Comparison of ENCODE assay signal across 28 mouse cellular contexts in genomic region chr3:88473571-88473970, GRCm38 (mm10). TPM values are rescaled to one million over a fixed set of nuclear protein-coding genes. Genes with fewer than 3 reads are reported as not detected.
DNase-seq lines count a peak whose midpoint lies in the region; ATAC-seq lines count a peak whose summit lies in the region.
"Had no signal": no experiment of that assay in that cellular context is flagged by ENCODE, and none has a peak within 500 bp of the region (broad histone marks: within the 10 kb centered on the region; RNA-seq: fewer than 3 reads in every experiment).

No protein-coding gene starts in this region.

- H3K4me2 ChIP-seq in forebrain, embryonic 12.5 days, result no peak overlapping the region
- H3K4me2 ChIP-seq in limb, embryonic 11.5 days (ENCODE audit: low read depth, severe bottlenecking), result no peak overlapping the region
- H3K4me2 ChIP-seq in embryonic facial prominence, embryonic 14.5 days (ENCODE audit: low read depth, low read length), result no peak overlapping the region
- H3K4me2 ChIP-seq: forebrain, embryonic 13.5 days; heart, embryonic 13.5 days; neural tube, embryonic 15.5 days had no signal

- ATAC-seq in forebrain, embryonic 12.5 days (ENCODE audit: low FRiP score), result no peak
- ATAC-seq in limb, embryonic 11.5 days (ENCODE audit: insufficient number of reproducible peaks, low FRiP score, low TSS enrichment, low read depth), result no peak
- no peak for ATAC-seq in embryonic facial prominence, embryonic 14.5 days (ENCODE audit: low read depth)
- ATAC-seq: intestine, embryonic 16.5 days; Patski had no signal

- DNase-seq in forebrain, embryonic 10.5 days (ENCODE audit: extremely low spot score, low spot score), result no peak
- DNase-seq in limb, embryonic 11.5 days (ENCODE audit: low spot score), result no peak
- no peak for DNase-seq in limb, embryonic 10.5 days (ENCODE audit: low spot score)
- DNase-seq in embryonic facial prominence, embryonic 14.5 days (ENCODE audit: low spot score), result no peak
- no peak for DNase-seq in layer of hippocampus, postnatal 36 days
- DNase-seq in frontal cortex, postnatal 14 days (ENCODE audit: low spot score in 2 of 2), result no peak
- DNase-seq in adrenal gland, adult 18-20 months (ENCODE audit: low spot score in 2 of 2), result no peak
- DNase-seq: adrenal gland, postnatal 25 days; cerebellum, adult 11-12 months; cerebellum, adult 9-11 months; gastrocnemius, adult 2 months; kidney, adult 9 months; layer of hippocampus, adult 9-11 months; liver; lung, adult 2 months; right cerebral cortex, postnatal 25 days; spleen, adult 18-20 months; thymus, adult 2 months; thymus, postnatal 36 days had no signal

- 100% methylated on average over 1 of the region's 1 CpGs for WGBS in forebrain, embryonic 10.5 days
- WGBS in forebrain, embryonic 12.5 days, result 89% methylated on average over 1 of the region's 1 CpGs
- 90% methylated on average over 1 of the region's 1 CpGs for WGBS in limb, embryonic 11.5 days
- 86% methylated on average over 1 of the region's 1 CpGs for WGBS in limb, embryonic 10.5 days
- 100% methylated on average over 1 of the region's 1 CpGs for WGBS in embryonic facial prominence, embryonic 14.5 days

- no peaks in the 10 kb centered on the region; the same call in 1 of the 2 replicates for H3K9me3 ChIP-seq in forebrain, embryonic 10.5 days
- H3K9me3 ChIP-seq in forebrain, embryonic 12.5 days, result no peaks in the 10 kb centered on the region
- H3K9me3 ChIP-seq in limb, embryonic 11.5 days (ENCODE audit: control insufficient read depth, low read length), result no peaks in the 10 kb centered on the region
- H3K9me3 ChIP-seq in limb, embryonic 10.5 days (replicated peaks), result no peaks in the 10 kb centered on the region
- H3K9me3 ChIP-seq in embryonic facial prominence, embryonic 14.5 days (ENCODE audit: control insufficient read depth, low read length), result no peaks in the 10 kb centered on the region
- H3K9me3 ChIP-seq: forebrain, embryonic 13.5 days; heart, embryonic 13.5 days; neural tube, embryonic 15.5 days had no signal

- peaks cover 16% of the 10 kb centered on the region for H3K4me1 ChIP-seq in forebrain, embryonic 10.5 days
- H3K4me1 ChIP-seq in forebrain, embryonic 12.5 days, result peaks cover 10% of the 10 kb centered on the region
- no peaks in the 10 kb centered on the region for H3K4me1 ChIP-seq in limb, embryonic 11.5 days (ENCODE audit: control insufficient read depth, insufficient read depth, low read length)
- peaks cover 12% of the 10 kb centered on the region; the same call in 1 of the 2 replicates for H3K4me1 ChIP-seq in limb, embryonic 10.5 days
- H3K4me1 ChIP-seq in embryonic facial prominence, embryonic 14.5 days (ENCODE audit: control insufficient read depth, insufficient read depth, low read length), result no peaks in the 10 kb centered on the region; the same call in 1 of the 2 replicates
- H3K4me1 ChIP-seq: neural tube, embryonic 15.5 days had no signal

- no peak overlapping the region for H3K4me3 ChIP-seq in forebrain, embryonic 10.5 days
- no peak overlapping the region for H3K4me3 ChIP-seq in forebrain, embryonic 12.5 days (replicated peaks)
- H3K4me3 ChIP-seq in limb, embryonic 11.5 days (ENCODE audit: low read depth, low read length), result no peak overlapping the region
- no peak overlapping the region for H3K4me3 ChIP-seq in limb, embryonic 10.5 days
- no peak overlapping the region for H3K4me3 ChIP-seq in embryonic facial prominence, embryonic 14.5 days (ENCODE audit: low read depth, low read length)
- H3K4me3 ChIP-seq: forebrain, embryonic 13.5 days; gastrocnemius, adult 2 months; heart, embryonic 13.5 days; neural tube, embryonic 15.5 days had no signal

- H3K9ac ChIP-seq in forebrain, embryonic 12.5 days, result no peak overlapping the region
- H3K9ac ChIP-seq in limb, embryonic 11.5 days (ENCODE audit: low read length), result 0 out of 2 replicates have a peak overlapping the region, but pooled peaks have one; percentile 7
- H3K9ac ChIP-seq in embryonic facial prominence, embryonic 14.5 days (ENCODE audit: low read depth, low read length), result no peak overlapping the region
- H3K9ac ChIP-seq: forebrain, embryonic 13.5 days; heart, embryonic 13.5 days; liver, embryonic 14.5 days; neural tube, embryonic 15.5 days had no signal

- no peaks in the 10 kb centered on the region for H3K27me3 ChIP-seq in forebrain, embryonic 10.5 days (ENCODE audit: poor library complexity, severe bottlenecking)
- peaks cover 1% of the 10 kb centered on the region; the same call in 1 of the 2 replicates for H3K27me3 ChIP-seq in forebrain, embryonic 12.5 days
- H3K27me3 ChIP-seq in limb, embryonic 11.5 days (ENCODE audit: control insufficient read depth, insufficient read depth, low read length), result no peaks in the 10 kb centered on the region
- H3K27me3 ChIP-seq in limb, embryonic 10.5 days (ENCODE audit: low read depth, poor library complexity, severe bottlenecking), result no peaks in the 10 kb centered on the region
- no peaks in the 10 kb centered on the region for H3K27me3 ChIP-seq in embryonic facial prominence, embryonic 14.5 days (replicated peaks; ENCODE audit: control insufficient read depth, insufficient read depth, low read length)
- H3K27me3 ChIP-seq: heart, embryonic 13.5 days; neural tube, embryonic 15.5 days; Patski had no signal

- 0 out of 2 replicates have a peak overlapping the region, but pooled peaks have one; percentile 4 for H3K27ac ChIP-seq in forebrain, embryonic 10.5 days
- H3K27ac ChIP-seq in forebrain, embryonic 12.5 days, result no peak overlapping the region
- H3K27ac ChIP-seq in limb, embryonic 11.5 days (replicated peaks; ENCODE audit: low read depth, low read length), result no peak overlapping the region
- H3K27ac ChIP-seq in limb, embryonic 10.5 days, result no peak overlapping the region
- H3K27ac ChIP-seq in embryonic facial prominence, embryonic 14.5 days (replicated peaks; ENCODE audit: low read depth, low read length), result peak overlapping the region; percentile 75
- H3K27ac ChIP-seq: gastrocnemius, adult 2 months; heart, embryonic 13.5 days; liver, embryonic 14.5 days; macrophage; neural tube, embryonic 15.5 days; stomach, postnatal 0 days had no signal

- H3K36me3 ChIP-seq in forebrain, embryonic 10.5 days (replicated peaks), result no peaks in the 10 kb centered on the region
- no peaks in the 10 kb centered on the region for H3K36me3 ChIP-seq in forebrain, embryonic 12.5 days (replicated peaks)
- H3K36me3 ChIP-seq in limb, embryonic 11.5 days (ENCODE audit: control insufficient read depth, insufficient read depth, low read length), result no peaks in the 10 kb centered on the region
- H3K36me3 ChIP-seq in limb, embryonic 10.5 days, result no peaks in the 10 kb centered on the region
- no peaks in the 10 kb centered on the region for H3K36me3 ChIP-seq in embryonic facial prominence, embryonic 14.5 days (ENCODE audit: control insufficient read depth, insufficient read depth, low read length)
- H3K36me3 ChIP-seq: heart, embryonic 13.5 days; neural tube, embryonic 15.5 days had no signal

RNA-seq across cellular contexts. Expression of gene Sema4a, which starts 12.6 kb away (rescaled TPM):
- 5.9 and 6.7 TPM in 2 replicates for polyA plus RNA-seq in forebrain, embryonic 10.5 days (2016; fragmentation: Nextera tagmentation; extraction: Ambion mirVana)
- 15.3 and 16.0 TPM in 2 replicates for polyA plus RNA-seq in forebrain, embryonic 12.5 days (2016; fragmentation: Nextera tagmentation; extraction: Ambion mirVana)
- polyA plus RNA-seq in limb, embryonic 11.5 days (2014; fragmentation: Nextera tagmentation; extraction: Ambion mirVana), result 5.4 and 5.7 TPM in 2 replicates
- polyA plus RNA-seq in limb, embryonic 10.5 days (2016; fragmentation: Nextera tagmentation; extraction: Ambion mirVana), result 4.7 and 6.7 TPM in 2 replicates
- polyA plus RNA-seq in embryonic facial prominence, embryonic 14.5 days (2014; fragmentation: Nextera tagmentation; extraction: Ambion mirVana), result 9.5 and 10.1 TPM in 2 replicates
- total RNA-seq in layer of hippocampus, postnatal 36 days (2021), result 10 to 100 TPM; 34.1 to 36.8 TPM
- 10 to 100 TPM; 12.6 to 23.6 TPM for total RNA-seq in adrenal gland, adult 18-20 months (2021)

RNA-seq across cellular contexts. Expression of gene Lmna, which starts 36.2 kb away (rescaled TPM):
- 11.6 and 11.8 TPM in 2 replicates for polyA plus RNA-seq in forebrain, embryonic 10.5 days (2016; fragmentation: Nextera tagmentation; extraction: Ambion mirVana)
- polyA plus RNA-seq in forebrain, embryonic 12.5 days (2016; fragmentation: Nextera tagmentation; extraction: Ambion mirVana), result 23.2 and 25.8 TPM in 2 replicates
- polyA plus RNA-seq in limb, embryonic 11.5 days (2014; fragmentation: Nextera tagmentation; extraction: Ambion mirVana), result 20.3 and 20.4 TPM in 2 replicates
- polyA plus RNA-seq in limb, embryonic 10.5 days (2016; fragmentation: Nextera tagmentation; extraction: Ambion mirVana), result 9.2 and 14.5 TPM in 2 replicates
- polyA plus RNA-seq in embryonic facial prominence, embryonic 14.5 days (2014; fragmentation: Nextera tagmentation; extraction: Ambion mirVana), result 426 and 482 TPM in 2 replicates
- total RNA-seq in layer of hippocampus, postnatal 36 days (2021), result 10 to 100 TPM; 32.6 to 34.3 TPM
- 100 to 1,000 TPM; 106 to 137 TPM for total RNA-seq in adrenal gland, adult 18-20 months (2021)

RNA-seq across cellular contexts. Expression of gene Slc25a44, which starts 48.6 kb away (rescaled TPM):
- polyA plus RNA-seq in forebrain, embryonic 10.5 days (2016; fragmentation: Nextera tagmentation; extraction: Ambion mirVana), result 17.9 and 20.0 TPM in 2 replicates
- polyA plus RNA-seq in forebrain, embryonic 12.5 days (2016; fragmentation: Nextera tagmentation; extraction: Ambion mirVana), result 22.7 and 24.9 TPM in 2 replicates
- polyA plus RNA-seq in limb, embryonic 11.5 days (2014; fragmentation: Nextera tagmentation; extraction: Ambion mirVana), result 17.7 and 18.9 TPM in 2 replicates
- 16.7 and 18.0 TPM in 2 replicates for polyA plus RNA-seq in limb, embryonic 10.5 days (2016; fragmentation: Nextera tagmentation; extraction: Ambion mirVana)
- polyA plus RNA-seq in embryonic facial prominence, embryonic 14.5 days (2014; fragmentation: Nextera tagmentation; extraction: Ambion mirVana), result 18.1 and 21.4 TPM in 2 replicates
- 10 to 100 TPM; 68.6 to 69.1 TPM for total RNA-seq in layer of hippocampus, postnatal 36 days (2021)
- total RNA-seq in adrenal gland, adult 18-20 months (2021), result 10 to 100 TPM; 56.0 to 66.6 TPM

RNA-seq across cellular contexts. Expression of gene Mex3a, which starts 58.6 kb away (rescaled TPM):
- polyA plus RNA-seq in forebrain, embryonic 10.5 days (2016; fragmentation: Nextera tagmentation; extraction: Ambion mirVana), result 27.4 and 28.6 TPM in 2 replicates
- polyA plus RNA-seq in forebrain, embryonic 12.5 days (2016; fragmentation: Nextera tagmentation; extraction: Ambion mirVana), result 51.0 and 53.2 TPM in 2 replicates
- polyA plus RNA-seq in limb, embryonic 11.5 days (2014; fragmentation: Nextera tagmentation; extraction: Ambion mirVana), result 42.6 and 43.5 TPM in 2 replicates
- polyA plus RNA-seq in limb, embryonic 10.5 days (2016; fragmentation: Nextera tagmentation; extraction: Ambion mirVana), result 28.9 and 34.8 TPM in 2 replicates
- 21.5 and 24.7 TPM in 2 replicates for polyA plus RNA-seq in embryonic facial prominence, embryonic 14.5 days (2014; fragmentation: Nextera tagmentation; extraction: Ambion mirVana)
- total RNA-seq in layer of hippocampus, postnatal 36 days (2021), result 1 to 10 TPM; 4.0 to 4.4 TPM
- total RNA-seq in adrenal gland, adult 18-20 months (2021), result 1 to 10 TPM; 2.6 to 3.3 TPM

Comparison
In these comparisons a context has a peak if more than half of its experiments do, and no peak if none do; other contexts are left out.
1. H3K27ac ChIP-seq: peak in forebrain, embryonic 10.5 days (single experiment) and embryonic facial prominence, embryonic 14.5 days (single experiment); none in forebrain, embryonic 12.5 days (single experiment), limb, embryonic 11.5 days (single experiment) and limb, embryonic 10.5 days (single experiment).
2. RNA of gene Lmna, which starts 36.2 kb away (polyA plus RNA-seq): 426 to 482 TPM in embryonic facial prominence, embryonic 14.5 days; 23.2 to 25.8 TPM in forebrain, embryonic 12.5 days, 20.3 to 20.4 TPM in limb, embryonic 11.5 days, 9.2 to 14.5 TPM in limb, embryonic 10.5 days and 11.6 to 11.8 TPM in forebrain, embryonic 10.5 days; every median in the first group is over 10 times any median in the second.